Mouse (Mus musculus): ENCODE data around the gene Prrg3.

GRCm38 (mm10) chrX:71981322-71981721 is 18.9 kb downstream of the Prrg3 start:
- TF ChIP-seq MXI1 (IDR thresholded peaks at IDR 0.05; ENCODE audit: low read depth, low read length) = no peak
- no peak for TF ChIP-seq JUND (conservative IDR thresholded peaks at IDR 0.05; ENCODE audit: low read depth, low read length)
